Mouse (Mus musculus) kidney, postnatal 0 days (tissue): Measurements from ENCODE around the gene Tmem240. TPM values are rescaled to one million over a fixed set of nuclear protein-coding genes. Genes with fewer than 3 reads are reported as not detected.
A peak's percentile ranks its signal among the peaks of the same experiment; 100 is the strongest.

Source experiments
- ATAC-seq: fragments of 200-750 bp; cut with Nextera tagmentation; replicated peaks from 2 replicates; pipeline ENCODE4 v1.8.0; 2017; ENCODE audit warnings: low read depth, moderate number of reproducible peaks, moderate TSS enrichment, moderate library complexity; ENCODE audit not compliant: low FRiP score
- DNase-seq: peaks from one replicate; pipeline ENCODE4 v3.0.0-alpha.2; 2016; ENCODE audit warnings: low spot score
- H3K27ac ChIP-seq: fragments of 300-500 bp; sonication (generic); 2 replicates; pipeline ENCODE4 v1.5.1; 2014; ENCODE audit warnings: mild to moderate bottlenecking
- H3K27me3 ChIP-seq: fragments of 300-500 bp; sonication (generic); 2 replicates; pipeline ENCODE4 v1.6.1; 2014; ENCODE audit warnings: low read length, mixed read lengths; ENCODE audit not compliant: insufficient read depth
- H3K36me3 ChIP-seq: fragments of 300-500 bp; sonication (generic); 2 replicates; pipeline ENCODE4 v1.6.1; 2014; ENCODE audit warnings: low read length, mixed read lengths; ENCODE audit not compliant: insufficient read depth
- H3K4me1 ChIP-seq: fragments of 300-500 bp; sonication (generic); replicated peaks from 2 replicates; pipeline ENCODE4 v1.6.1; 2014; ENCODE audit warnings: antibody characterized with exemption, low read length, mixed read lengths; ENCODE audit not compliant: insufficient read depth
- H3K4me2 ChIP-seq: fragments of 300-500 bp; sonication (generic); 2 replicates; pipeline ENCODE4 v1.6.1; 2014; ENCODE audit warnings: mild to moderate bottlenecking, low read length, moderate library complexity, mixed read lengths
- H3K4me3 ChIP-seq: fragments of 300-500 bp; sonication (generic); replicated peaks from 2 replicates; pipeline ENCODE4 v1.5.1; 2014; ENCODE audit warnings: low read depth, low read length
- H3K9ac ChIP-seq: fragments of 300-500 bp; sonication (generic); 2 replicates; pipeline ENCODE4 v1.6.1; 2014; ENCODE audit warnings: low read depth, low read length
- H3K9me3 ChIP-seq: fragments of 300-500 bp; sonication (generic); replicated peaks from 2 replicates; pipeline ENCODE4 v1.6.1; 2016; ENCODE audit warnings: low read length, inconsistent platforms, mixed read lengths
- CTCF ChIP-seq: IDR thresholded peaks from 2 replicates; pipeline ENCODE4 v1.5.1; 2016; ENCODE audit warnings: antibody characterized with exemption, low read depth, mild to moderate bottlenecking, moderate library complexity
- WGBS: fragments of 180-500 bp; shearing (Covaris S2); extraction: QIAGEN DNeasy Blood & Tissue Kit; methylation state at CpG from one replicate; pipeline ENCODE4 v1.1.7; 2014; 5-methylcytosine and 5-hydroxymethylcytosine counted together
- polyA plus RNA-seq: library from polyadenylated mRNA; unstranded; fragments of >200 nt; fragmentation: Nextera tagmentation; extraction: Ambion mirVana; gene quantifications from 2 replicates; pipeline ENCODE4 v1.2.1, GENCODE M21; 2015

The Tmem240 gene
- polyA plus RNA-seq, 1 experiment from 2014 or later: 0.47 TPM

DNA sequence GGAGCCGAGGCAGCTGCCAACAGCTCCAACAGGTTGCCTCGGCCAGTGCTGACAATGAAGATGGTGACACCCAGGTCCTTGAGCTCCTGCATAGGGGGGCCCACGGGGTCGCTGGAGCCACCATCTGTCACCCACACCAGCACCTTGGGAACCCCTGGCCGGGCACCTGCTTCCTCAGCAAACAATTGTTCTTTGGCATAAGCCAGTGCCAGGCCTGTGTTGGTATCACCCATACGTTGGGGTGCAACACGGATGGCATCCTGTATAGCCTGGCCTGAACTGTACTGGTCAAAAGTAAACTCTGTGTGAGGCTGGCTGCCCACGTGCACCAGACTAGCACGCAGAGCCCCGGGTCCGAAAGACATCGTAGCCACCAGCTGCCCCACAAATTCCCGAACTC is 38.2 kb downstream of the Tmem240 start:
- Histone ChIP-seq H3K4me1 (peaks cover 11% of the 10 kb centered on the region), H3K9ac (no peak overlapping the region), H3K27me3 (no peaks in the 10 kb centered on the region; the same call in 1 of the 2 replicates), H3K4me3 (no peak overlapping the region), H3K27ac (0 out of 2 replicates have a peak overlapping the region, but pooled peaks have one; percentile 13), H3K36me3 (no peaks in the 10 kb centered on the region), H3K9me3 (no peaks in the 10 kb centered on the region), H3K4me2 (no peak overlapping the region)
- no peak for TF ChIP-seq CTCF
- no peak for ATAC-seq
- WGBS: 89% methylated on average over 13 of the region's 13 CpGs
- no peak for DNase-seq

DNA sequence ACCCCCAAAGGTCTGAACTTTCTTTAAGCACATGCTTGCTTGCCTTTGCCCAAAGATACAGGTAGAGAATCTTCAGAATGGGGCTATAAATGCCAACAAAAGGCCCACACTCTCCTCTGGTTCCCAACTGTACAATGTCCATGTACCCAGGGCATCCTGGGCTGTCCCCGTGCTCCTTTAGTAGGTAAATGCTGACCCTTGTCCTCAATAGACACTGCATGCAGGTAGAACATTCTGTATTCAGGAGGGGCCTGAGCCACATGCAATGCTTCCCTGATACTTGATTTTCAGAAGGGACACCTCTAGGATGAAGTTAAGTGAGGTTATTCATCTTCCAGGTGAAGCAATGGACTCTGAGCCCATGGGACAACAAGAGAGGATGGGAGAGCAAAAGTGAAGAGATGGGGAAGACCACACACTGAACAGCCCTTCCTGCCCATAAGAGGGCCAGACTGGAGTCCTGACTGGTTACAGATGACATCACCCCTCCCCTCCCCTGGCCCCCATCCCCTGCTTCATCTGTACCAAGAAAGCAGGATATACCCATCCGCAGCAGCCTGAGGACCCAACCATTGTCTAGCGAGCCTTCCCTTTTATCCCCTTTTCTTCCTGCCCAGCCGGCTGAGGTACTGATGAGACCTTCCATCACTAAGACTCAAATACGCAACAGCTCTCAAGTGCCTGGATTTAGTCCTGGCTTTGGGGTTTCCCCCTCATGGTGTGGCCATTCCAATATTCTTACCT is 38.9 kb downstream of the Tmem240 start:
- DNase-seq: no peak
- no peak for ATAC-seq

DNA sequence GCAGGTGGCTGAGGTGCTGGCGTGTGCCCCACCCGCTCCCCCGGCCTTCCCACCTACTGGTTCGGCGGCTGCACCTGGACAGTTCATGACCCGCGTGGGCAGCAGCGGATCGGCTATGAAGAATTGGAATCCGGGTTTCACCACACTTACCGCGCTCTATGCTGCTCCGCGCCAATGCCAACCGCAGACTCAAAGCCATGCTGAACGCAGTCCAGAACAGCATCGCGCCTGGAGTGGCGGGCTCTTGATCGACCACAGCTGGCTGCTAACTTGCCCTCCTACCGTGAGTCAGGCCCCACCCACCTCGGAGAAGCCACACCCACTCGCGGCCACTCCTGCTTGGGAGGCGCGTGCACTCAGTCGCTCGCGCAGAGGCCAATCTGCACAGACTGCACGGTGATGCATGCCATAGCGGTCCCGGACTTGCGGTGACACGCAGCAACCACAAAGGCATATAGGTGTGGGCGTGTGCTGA is 39.7 kb downstream of the Tmem240 start, which contains the start of gene Vwa1:
TSS of gene Vwa1 (minus strand) at position 419 of the 475 bp plus-strand sequence.
- Histone ChIP-seq H3K4me2 (peak within 1 kb of the TSS; percentile 77), H3K27me3 (no peaks in the 10 kb centered on the region; the same call in 1 of the 2 replicates), H3K9ac (peak within 1 kb of the TSS; percentile 47; the same call in 1 of the 2 replicates), H3K9me3 (no peaks in the 10 kb centered on the region), H3K4me1 (peaks cover 11% of the 10 kb centered on the region), H3K36me3 (no peaks in the 10 kb centered on the region), H3K27ac (peak within 1 kb of the TSS; percentile 47; the same call in 1 of the 2 replicates), H3K4me3 (peak within 1 kb of the TSS; percentile 32)
- TF ChIP-seq CTCF: no peak
- WGBS: 2% methylated on average over 35 of the region's 35 CpGs
- ATAC-seq (peak; percentile 59), DNase-seq (peak; percentile 92)

More for the DNA sequence above, 38.9 kb downstream of the Tmem240 start:
- Histone ChIP-seq H3K4me2 (peak overlapping the region; percentile 77), H3K36me3 (no peaks in the 10 kb centered on the region), H3K9ac (no peak overlapping the region), H3K27ac (0 out of 2 replicates have a peak overlapping the region, but pooled peaks have one; percentile 13), H3K27me3 (no peaks in the 10 kb centered on the region; the same call in 1 of the 2 replicates), H3K9me3 (no peaks in the 10 kb centered on the region), H3K4me3 (peak overlapping the region; percentile 32; the same call in 1 of the 2 replicates), H3K4me1 (peaks cover 11% of the 10 kb centered on the region)
- TF ChIP-seq CTCF: no peak
- WGBS: 46% methylated on average over 5 of the region's 5 CpGs

DNA sequence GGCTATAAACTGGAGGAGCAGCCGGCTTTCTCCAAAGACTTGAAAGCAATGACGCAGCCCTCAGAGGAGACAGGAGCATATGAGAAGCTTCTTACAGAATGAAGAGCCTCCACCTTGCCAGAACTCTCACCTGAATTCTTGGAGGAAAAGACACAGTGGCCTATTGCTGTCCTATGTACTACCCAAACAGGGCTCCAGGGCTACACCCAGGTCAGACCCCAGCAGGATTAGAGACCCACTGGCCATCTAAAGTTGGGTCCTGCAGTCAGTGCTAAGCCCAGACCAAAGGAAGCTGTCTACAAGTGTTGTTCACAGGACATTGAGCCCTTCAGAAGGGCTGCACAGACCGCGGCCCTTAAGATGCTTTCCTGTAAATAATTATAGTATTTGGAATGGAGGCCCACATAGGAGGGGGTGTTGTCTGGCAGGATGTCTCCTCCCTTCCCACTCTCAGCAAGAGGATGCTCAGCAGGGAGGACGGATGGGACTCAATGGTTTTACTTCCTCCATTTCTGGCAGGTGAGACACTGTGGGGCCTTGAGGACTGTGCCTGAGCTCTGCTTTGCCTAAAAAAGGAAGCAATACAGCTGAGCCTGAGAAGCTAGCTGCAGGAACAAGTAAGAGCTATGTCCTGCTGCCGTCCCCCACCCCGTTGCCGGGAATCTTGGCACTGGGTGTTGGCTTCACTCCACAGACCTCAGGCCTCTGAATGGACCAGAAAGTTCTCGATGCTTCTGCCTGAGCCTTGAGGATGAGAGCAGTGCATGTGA is 40.6 kb downstream of the Tmem240 start:
- H3K4me3 ChIP-seq: peak overlapping the region; percentile 32; the same call in 1 of the 2 replicates
- no peak overlapping the region for H3K9ac ChIP-seq
- DNase-seq (no peak), ATAC-seq (no peak)
- no peaks in the 10 kb centered on the region for H3K36me3 ChIP-seq
- peaks cover 11% of the 10 kb centered on the region for H3K4me1 ChIP-seq
- H3K4me2 ChIP-seq: peak overlapping the region; percentile 77
- TF ChIP-seq CTCF: no peak
- WGBS: 36% methylated on average over 9 of the region's 9 CpGs
- H3K27me3 ChIP-seq: no peaks in the 10 kb centered on the region; the same call in 1 of the 2 replicates
- H3K27ac ChIP-seq: peak overlapping the region; percentile 47; the same call in 1 of the 2 replicates
- H3K9me3 ChIP-seq: no peaks in the 10 kb centered on the region

DNA sequence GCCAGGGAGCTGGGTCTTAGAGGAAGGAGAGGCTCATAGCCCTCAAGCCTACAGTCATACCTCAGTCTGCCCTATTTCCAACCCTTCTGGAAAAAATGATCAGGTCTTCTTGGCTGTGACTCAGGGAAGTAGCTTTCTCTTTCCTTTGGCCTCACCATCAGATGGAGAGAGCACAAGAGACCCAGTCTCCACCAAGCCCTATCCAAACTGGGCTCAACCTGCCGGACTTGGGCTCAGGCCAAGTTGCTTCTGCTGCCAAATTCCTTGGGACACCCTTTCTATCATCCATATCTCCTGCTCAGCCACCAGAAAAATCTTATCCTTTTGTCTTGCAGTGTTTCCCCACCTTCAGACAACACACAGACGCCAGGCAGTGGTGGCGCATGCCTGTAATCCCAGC is 41.3 kb downstream of the Tmem240 start:
- Histone ChIP-seq H3K36me3 (no peaks in the 10 kb centered on the region), H3K9ac (no peak overlapping the region), H3K9me3 (no peaks in the 10 kb centered on the region), H3K4me3 (no peak overlapping the region), H3K4me2 (no peak overlapping the region), H3K4me1 (peaks cover 7% of the 10 kb centered on the region), H3K27me3 (no peaks in the 10 kb centered on the region; the same call in 1 of the 2 replicates), H3K27ac (no peak overlapping the region)
- no peak for TF ChIP-seq CTCF
- no peak for DNase-seq
- no peak for ATAC-seq
- 76% methylated on average over 3 of the region's 3 CpGs for WGBS

DNA sequence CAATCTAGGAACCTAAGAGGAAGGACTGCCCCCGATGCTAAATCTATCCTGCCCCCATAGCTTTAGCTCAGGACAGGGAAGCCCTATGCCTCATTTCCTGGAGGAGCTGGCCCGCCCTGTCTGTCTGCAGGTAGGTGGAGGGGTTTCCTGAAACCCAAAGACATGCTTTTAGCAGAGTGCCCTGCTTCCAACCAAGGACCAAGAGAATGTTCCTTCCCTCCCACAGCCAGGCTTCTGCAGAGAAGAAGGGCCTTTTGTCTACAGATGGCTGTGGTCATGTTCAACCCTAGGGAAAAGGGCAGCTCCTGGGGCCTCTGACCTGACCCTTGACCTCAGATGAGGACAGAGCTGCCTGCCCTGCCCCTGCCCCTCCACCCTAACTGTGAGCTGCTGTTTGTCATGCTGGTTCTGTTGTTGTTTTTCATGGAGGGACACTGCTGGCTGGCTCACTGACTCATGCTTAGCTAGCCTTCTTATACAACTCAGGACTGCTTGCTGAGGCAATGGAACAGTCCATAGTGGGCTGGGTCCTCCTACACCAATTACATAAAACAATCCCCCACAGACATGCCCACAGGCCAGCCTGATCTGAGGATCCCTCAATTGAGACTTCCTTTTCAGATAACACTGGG is 42.2 kb downstream of the Tmem240 start:
- no peak overlapping the region for H3K4me2 ChIP-seq
- WGBS: 47% methylated on average over 2 of the region's 2 CpGs
- no peaks in the 10 kb centered on the region; the same call in 1 of the 2 replicates for H3K27me3 ChIP-seq
- H3K27ac ChIP-seq: no peak overlapping the region
- H3K9ac ChIP-seq: no peak overlapping the region
- DNase-seq (no peak), ATAC-seq (no peak)
- peaks cover 10% of the 10 kb centered on the region for H3K4me1 ChIP-seq
- TF ChIP-seq CTCF: no peak
- H3K4me3 ChIP-seq: no peak overlapping the region
- H3K9me3 ChIP-seq: no peaks in the 10 kb centered on the region
- no peaks in the 10 kb centered on the region for H3K36me3 ChIP-seq
